Mouse (Mus musculus): ENCODE data around the gene Nat8f4. TPM values are rescaled to one million over a fixed set of nuclear protein-coding genes. Genes with fewer than 3 reads are reported as not detected.

Gene Nat8f4
- 5.2 and 12.2 TPM in 2 replicates for polyA plus RNA-seq (2015; fragmentation: Nextera tagmentation; extraction: Ambion mirVana)

DNA sequence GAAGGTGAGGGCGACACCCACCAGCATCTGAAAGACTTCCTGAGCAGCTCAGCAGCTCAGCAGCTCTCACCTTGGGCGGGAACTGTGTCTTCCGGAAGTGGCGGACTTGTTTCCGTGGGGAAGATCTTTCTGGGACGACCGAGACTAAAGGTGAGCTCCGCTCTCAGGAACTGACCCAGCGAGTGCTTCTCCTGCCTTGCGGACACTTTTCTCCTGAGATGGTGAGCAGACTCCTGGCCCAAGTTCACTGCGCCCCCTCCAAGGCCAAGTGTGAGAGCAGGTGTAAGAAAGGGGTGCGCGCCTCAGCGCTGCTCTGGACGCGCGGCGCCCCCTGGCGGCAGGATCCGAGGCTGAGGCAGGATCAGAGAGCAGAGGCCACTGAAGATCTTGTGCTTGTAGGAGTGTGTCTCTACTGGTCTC, at the start of gene Nat8f4:
TSS of gene Nat8f4 (minus strand) at position 243 of the 420 bp plus-strand sequence.

DNA sequence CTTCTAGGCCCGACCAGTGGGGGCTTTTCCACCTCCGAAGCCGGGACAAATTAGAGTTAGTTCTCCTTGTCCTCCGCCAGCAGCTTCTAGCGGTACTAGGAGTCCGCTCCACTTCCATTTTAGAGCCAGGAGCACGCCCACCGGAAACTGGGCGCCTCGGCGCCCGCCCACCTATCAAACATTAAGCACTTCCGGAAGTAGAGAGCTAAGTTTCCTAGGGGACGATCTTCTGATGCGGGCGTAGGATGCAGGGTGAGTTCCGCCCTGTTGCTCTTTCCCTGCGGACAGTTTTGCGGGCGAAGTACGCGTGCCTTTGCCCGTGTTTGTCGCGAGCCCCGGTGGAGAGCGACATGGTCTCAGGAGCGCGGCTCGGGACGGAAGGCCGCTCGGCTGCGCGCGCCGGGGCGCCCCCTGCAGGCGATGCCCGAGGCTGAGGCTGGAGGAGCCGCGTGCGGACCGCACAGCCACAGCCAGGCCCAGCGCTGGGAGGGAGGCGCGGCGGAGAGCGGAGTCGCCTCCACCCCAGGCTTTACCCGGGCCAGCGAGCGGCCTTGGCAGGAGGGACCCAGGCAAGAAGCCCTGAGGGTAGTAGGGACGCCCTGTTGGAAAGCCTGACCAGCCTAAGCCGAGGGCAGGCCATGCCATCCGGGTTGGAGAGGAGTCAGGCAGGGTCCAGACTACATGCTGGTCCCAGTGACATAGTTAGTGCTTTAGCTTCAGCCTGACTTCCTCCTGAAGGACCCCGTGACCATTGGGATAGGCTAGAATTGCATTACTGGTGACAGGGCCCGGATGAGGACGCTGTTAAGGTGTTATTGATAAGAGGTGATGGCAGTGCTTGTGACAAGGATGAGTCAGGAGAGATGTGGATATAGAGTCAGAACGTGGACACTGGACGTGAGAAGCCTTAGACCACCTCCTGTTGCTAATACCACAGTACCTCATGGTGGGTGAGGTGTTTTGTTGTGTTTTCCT, 11.1 kb upstream of the Nat8f4 start, which contains the start of gene Nat8f1:
TSS of gene Nat8f1 (minus strand) at position 149 of the 975 bp plus-strand sequence.

DNA sequence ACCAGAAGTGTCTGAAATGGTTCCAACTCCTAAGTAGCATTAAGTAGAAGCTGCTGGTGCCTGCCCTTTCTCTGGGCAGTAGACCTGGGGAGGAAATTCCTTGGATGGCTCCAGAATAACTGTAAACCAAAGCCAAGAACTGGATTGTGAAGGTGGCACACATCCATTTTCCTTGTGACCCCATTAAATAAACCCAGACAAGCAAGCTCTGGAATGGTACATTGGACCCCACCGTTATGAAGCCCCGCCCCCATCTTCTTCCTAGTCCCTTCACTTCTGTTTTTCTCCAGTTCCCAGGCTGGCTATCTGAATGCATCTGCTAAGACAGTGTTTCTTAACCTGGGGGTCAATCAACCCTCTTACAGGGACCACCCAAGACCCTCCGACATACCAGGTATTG, 6.9 kb upstream of the Nat8f4 start, which contains the start of gene Tprkb:
TSS of gene Tprkb (plus strand) at position 279 of the 400 bp plus-strand sequence.

DNA sequence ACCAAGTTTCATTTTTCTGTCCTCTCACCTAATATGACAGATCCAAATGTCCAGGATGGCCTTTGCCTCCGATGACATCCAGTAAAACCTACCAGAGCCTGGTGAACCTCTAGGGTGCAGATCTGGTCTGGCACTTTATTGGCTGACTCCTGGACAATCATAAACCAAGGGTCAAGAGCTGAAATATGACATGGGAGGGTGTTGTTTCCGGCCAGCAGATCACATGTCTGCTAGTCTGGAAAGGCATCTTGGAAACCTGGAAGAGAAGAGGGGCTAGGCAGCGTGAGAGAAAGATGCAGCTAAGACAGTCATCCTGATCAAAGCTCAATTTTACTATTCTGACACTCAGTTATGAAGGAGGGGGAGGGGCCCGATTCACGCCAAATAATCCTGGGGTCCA, 35.7 kb downstream of the Nat8f4 start, which contains the start of gene Nat8f2:
TSS of gene Nat8f2 (minus strand) at position 153 of the 400 bp plus-strand sequence.

Other genes starting within 250 kb of the Nat8f4 start
- 0.15 TPM in 1 of 2 replicates, not detected in the other for gene Nat8f7, start 191.7 kb downstream of the Nat8f4 start, polyA plus RNA-seq (2015; fragmentation: Nextera tagmentation; extraction: Ambion mirVana)
- 0.15 TPM in 1 of 2 replicates, not detected in the other for gene Nat8f3, start 139.1 kb downstream of the Nat8f4 start, polyA plus RNA-seq (2015; fragmentation: Nextera tagmentation; extraction: Ambion mirVana)
- not detected in 2 replicates for gene Nat8f6, start 83.9 kb downstream of the Nat8f4 start, polyA plus RNA-seq (2015; fragmentation: Nextera tagmentation; extraction: Ambion mirVana)
- gene Nat8f5, start 83.9 kb downstream of the Nat8f4 start, polyA plus RNA-seq (2015; fragmentation: Nextera tagmentation; extraction: Ambion mirVana), result 0.17 and 1.4 TPM in 2 replicates
- 0.55 and 1.5 TPM in 2 replicates for gene Nat8, start 72.8 kb downstream of the Nat8f4 start, polyA plus RNA-seq (2015; fragmentation: Nextera tagmentation; extraction: Ambion mirVana)
- gene Nat8f2, start 35.7 kb downstream of the Nat8f4 start, polyA plus RNA-seq (2015; fragmentation: Nextera tagmentation; extraction: Ambion mirVana), result 0.14 and 0.19 TPM in 2 replicates
- gene Tprkb, start 7.0 kb upstream of the Nat8f4 start, polyA plus RNA-seq (2015; fragmentation: Nextera tagmentation; extraction: Ambion mirVana), result 69.0 and 77.5 TPM in 2 replicates
- 62.4 and 80.9 TPM in 2 replicates for gene Nat8f1, start 10.8 kb upstream of the Nat8f4 start, polyA plus RNA-seq (2015; fragmentation: Nextera tagmentation; extraction: Ambion mirVana)
- gene Dusp11, start 56.8 kb upstream of the Nat8f4 start, polyA plus RNA-seq (2015; fragmentation: Nextera tagmentation; extraction: Ambion mirVana), result 26.2 and 34.7 TPM in 2 replicates
- gene Figla, start 111.3 kb upstream of the Nat8f4 start, polyA plus RNA-seq (2015; fragmentation: Nextera tagmentation; extraction: Ambion mirVana), result 0.71 TPM in 1 of 2 replicates, not detected in the other
- 10.4 and 28.0 TPM in 2 replicates for gene Add2, start 123.8 kb upstream of the Nat8f4 start, polyA plus RNA-seq (2015; fragmentation: Nextera tagmentation; extraction: Ambion mirVana)